Mouse (Mus musculus): ENCODE measurements around the gene Fbxw27.
"Not testable (repeated sequence)": the region's sequence is repeated elsewhere in the genome, so short reads cannot be mapped to it uniquely, and the experiment has no call there.

Fbxw27 gene

GRCm38 (mm10) chr9:109790570-109790969, at the start of gene Fbxw27:
TSS of gene Fbxw27 (minus strand) at chr9:109790670.
- DNase-seq (ENCODE audit: low spot score in 2 of 2): not testable (repeated sequence)

GRCm38 (mm10) chr9:109833088-109833412, 42.6 kb upstream of the Fbxw27 start:
- no peak for DNase-seq (ENCODE audit: low spot score in 2 of 2)

- DNase-seq (ENCODE audit: low spot score in 2 of 2): peak; percentile 62 to 76
These were observed 42.1 kb upstream of the Fbxw27 start, which contains the start of gene Nme6 for GRCm38 (mm10) chr9:109832391-109833087. TSS of gene Nme6 (plus strand) at chr9:109832749.

- DNase-seq (ENCODE audit: low spot score in 2 of 2): no peak
These were observed 35.7 kb upstream of the Fbxw27 start for GRCm38 (mm10) chr9:109826181-109826580.

GRCm38 (mm10) chr9:109825739-109826138, 35.3 kb upstream of the Fbxw27 start:
- no peak for DNase-seq (ENCODE audit: low spot score in 2 of 2)

- no peak for DNase-seq (ENCODE audit: low spot score in 2 of 2)
These were observed 25.9 kb upstream of the Fbxw27 start for GRCm38 (mm10) chr9:109816341-109816740.

GRCm38 (mm10) chr9:109813424-109813823, 23.0 kb upstream of the Fbxw27 start:
- DNase-seq (ENCODE audit: low spot score in 2 of 2): no peak

- no peak for DNase-seq (ENCODE audit: low spot score in 2 of 2)
These were observed 21.5 kb upstream of the Fbxw27 start, which contains the start of gene Spink8 for GRCm38 (mm10) chr9:109811980-109812379. TSS of gene Spink8 (plus strand) at chr9:109812280.

GRCm38 (mm10) chr9:109807898-109808297, 17.4 kb upstream of the Fbxw27 start:
- no peak for DNase-seq (ENCODE audit: low spot score in 2 of 2)

- DNase-seq (ENCODE audit: low spot score in 2 of 2): no peak
These were observed 16.3 kb upstream of the Fbxw27 start for GRCm38 (mm10) chr9:109806695-109807293.

GRCm38 (mm10) chr9:109806260-109806659, 15.8 kb upstream of the Fbxw27 start:
- no peak for DNase-seq (ENCODE audit: low spot score in 2 of 2)

GRCm38 (mm10) chr9:109805596-109805995, 15.1 kb upstream of the Fbxw27 start:
- not testable (repeated sequence) for DNase-seq (ENCODE audit: low spot score in 2 of 2)

GRCm38 (mm10) chr9:109798051-109798450, 7.6 kb upstream of the Fbxw27 start:
- peak in 1 of 2 experiments; percentile 16 for DNase-seq (ENCODE audit: low spot score in 2 of 2)

GRCm38 (mm10) chr9:109795811-109796210, 5.3 kb upstream of the Fbxw27 start:
- no peak for DNase-seq (ENCODE audit: low spot score in 2 of 2)

GRCm38 (mm10) chr9:109795221-109795620, 4.8 kb upstream of the Fbxw27 start:
- no peak for DNase-seq (ENCODE audit: low spot score in 2 of 2)

- not testable (repeated sequence) for DNase-seq (ENCODE audit: low spot score in 2 of 2)
These were observed 23.6 kb downstream of the Fbxw27 start for GRCm38 (mm10) chr9:109766841-109767240.

- not testable (repeated sequence) for DNase-seq (ENCODE audit: low spot score in 2 of 2)
These were observed 44.5 kb downstream of the Fbxw27 start, which contains the start of gene Fbxw26 for GRCm38 (mm10) chr9:109745989-109746388. TSS of gene Fbxw26 (minus strand) at chr9:109746089.
